Mouse (Mus musculus) lung, adult 2 months (tissue): ENCODE results near the gene Prss40. TPM values are rescaled to one million over a fixed set of nuclear protein-coding genes. Genes with fewer than 3 reads are reported as not detected.

Source experiments
- DNase-seq: peaks from one replicate; pipeline ENCODE4 v3.0.0; 2022
- H3K4me1 ChIP-seq: fragments of 200-500 bp; 2 replicates; pipeline ENCODE4 v1.6.1; 2011; ENCODE audit warnings: low read length; ENCODE audit not compliant: control insufficient read depth, insufficient read depth
- H3K4me3 ChIP-seq: fragments of 200-500 bp; replicated peaks from 2 replicates; pipeline ENCODE3; 2011; ENCODE audit warnings: low read depth, mild to moderate bottlenecking, control low read depth, low read length; ENCODE audit errors: extremely low read depth
- CTCF ChIP-seq: fragments of 200-500 bp; IDR thresholded peaks from 2 replicates; pipeline ENCODE4 v1.5.1; 2011; ENCODE audit warnings: mild to moderate bottlenecking, low read length, control low read depth; ENCODE audit not compliant: insufficient read depth
- POLR2A ChIP-seq: fragments of 200-500 bp; IDR thresholded peaks from 2 replicates; pipeline ENCODE4 v1.6.1; 2011; ENCODE audit warnings: low read depth, mild to moderate bottlenecking, control low read depth, low read length, borderline replicate concordance; ENCODE audit errors: extremely low read depth
- whole genome bisulfite sequencing: fragments of 180-500 bp; shearing (Covaris S2); methylation state at CpG from one replicate; pipeline ENCODE4 v1.1.7; 2018; 5-methylcytosine and 5-hydroxymethylcytosine counted together
- polyA plus RNA-seq: library from polyadenylated mRNA; depleted of rRNA; stranded (reverse); fragments of >200 nt; gene quantifications from 2 replicates; pipeline ENCODE4 v1.2.3, GENCODE M21; 2012; rRNA removed

Gene Prss40
- not detected in 2 replicates for polyA plus RNA-seq

- no peak for TF ChIP-seq POLR2A
- no peak for TF ChIP-seq CTCF
- 84% methylated on average over 15 of the region's 15 CpGs for WGBS
- no peaks in the 10 kb centered on the region for H3K4me1 ChIP-seq
- H3K4me3 ChIP-seq: no peak within 1 kb of the TSS
- DNase-seq: no peak
Measured at GRCm38 (mm10) chr1:34560843-34561242, at the start of gene Prss40. TSS of gene Prss40 (minus strand) at chr1:34560943.

- Histone ChIP-seq H3K4me3 (no peak overlapping the region), H3K4me1 (no peaks in the 10 kb centered on the region)
- 20% methylated on average over 8 of the region's 8 CpGs for WGBS
- TF ChIP-seq CTCF (peak; percentile 97), POLR2A (no peak)
- DNase-seq: peak; percentile 55
Measured at GRCm38 (mm10) chr1:34602363-34602762, 41.6 kb upstream of the Prss40 start.

GRCm38 (mm10) chr1:34601323-34602047 is 40.7 kb upstream of the Prss40 start:
- no peak for TF ChIP-seq CTCF
- no peak for TF ChIP-seq POLR2A
- no peaks in the 10 kb centered on the region for H3K4me1 ChIP-seq
- no peak for DNase-seq
- no peak overlapping the region for H3K4me3 ChIP-seq
- WGBS: 78% methylated on average over 3 of the region's 3 CpGs

- Histone ChIP-seq H3K4me1 (no peaks in the 10 kb centered on the region), H3K4me3 (no peak overlapping the region)
- TF ChIP-seq CTCF (no peak), POLR2A (no peak)
- 80% methylated on average over 15 of the region's 15 CpGs for WGBS
- no peak for DNase-seq
Measured at GRCm38 (mm10) chr1:34600000-34600399, 39.3 kb upstream of the Prss40 start.

GRCm38 (mm10) chr1:34587298-34588096 is 26.8 kb upstream of the Prss40 start:
- Histone ChIP-seq H3K4me3 (no peak overlapping the region), H3K4me1 (no peaks in the 10 kb centered on the region)
- TF ChIP-seq POLR2A (no peak), CTCF (no peak)
- DNase-seq: no peak
- WGBS: 75% methylated on average over 22 of the region's 22 CpGs

- TF ChIP-seq CTCF (no peak), POLR2A (no peak)
- Histone ChIP-seq H3K4me3 (no peak overlapping the region), H3K4me1 (no peaks in the 10 kb centered on the region)
- no peak for DNase-seq
- 70% methylated on average over 4 of the region's 4 CpGs for WGBS
Measured at GRCm38 (mm10) chr1:34584736-34585135, 24.0 kb upstream of the Prss40 start.

GRCm38 (mm10) chr1:34583821-34584263 is 23.1 kb upstream of the Prss40 start:
- 25% methylated on average over 4 of the region's 4 CpGs for WGBS
- no peaks in the 10 kb centered on the region for H3K4me1 ChIP-seq
- H3K4me3 ChIP-seq: no peak overlapping the region
- no peak for TF ChIP-seq POLR2A
- TF ChIP-seq CTCF: no peak
- DNase-seq: no peak

GRCm38 (mm10) chr1:34582218-34582617 is 21.5 kb upstream of the Prss40 start:
- Histone ChIP-seq H3K4me3 (no peak overlapping the region), H3K4me1 (no peaks in the 10 kb centered on the region)
- TF ChIP-seq CTCF: no peak
- no peak for TF ChIP-seq POLR2A
- no peak for DNase-seq
- 82% methylated on average over 6 of the region's 6 CpGs for WGBS

GRCm38 (mm10) chr1:34579782-34580356 is 19.1 kb upstream of the Prss40 start:
- no peaks in the 10 kb centered on the region for H3K4me1 ChIP-seq
- no peak overlapping the region for H3K4me3 ChIP-seq
- WGBS: 4% methylated on average over 18 of the region's 18 CpGs
- no peak for DNase-seq
- no peak for TF ChIP-seq CTCF
- no peak for TF ChIP-seq POLR2A
